Mouse (Mus musculus) urinary bladder, adult 2 months (tissue): ENCODE results near the gene Unc13b. TPM values are rescaled to one million over a fixed set of nuclear protein-coding genes. Genes with fewer than 3 reads are reported as not detected.

Experiments used
- DNase-seq: peaks from one replicate; pipeline ENCODE4 v3.0.0; 2022; ENCODE audit warnings: low spot score
- polyA plus RNA-seq: library from polyadenylated mRNA; depleted of rRNA; stranded (reverse); fragments of >200 nt; gene quantifications from 2 replicates; pipeline ENCODE4 v1.2.3, GENCODE M21; 2012; rRNA removed

The Unc13b gene
- polyA plus RNA-seq: 9.9 and 11.2 TPM in 2 replicates

DNA sequence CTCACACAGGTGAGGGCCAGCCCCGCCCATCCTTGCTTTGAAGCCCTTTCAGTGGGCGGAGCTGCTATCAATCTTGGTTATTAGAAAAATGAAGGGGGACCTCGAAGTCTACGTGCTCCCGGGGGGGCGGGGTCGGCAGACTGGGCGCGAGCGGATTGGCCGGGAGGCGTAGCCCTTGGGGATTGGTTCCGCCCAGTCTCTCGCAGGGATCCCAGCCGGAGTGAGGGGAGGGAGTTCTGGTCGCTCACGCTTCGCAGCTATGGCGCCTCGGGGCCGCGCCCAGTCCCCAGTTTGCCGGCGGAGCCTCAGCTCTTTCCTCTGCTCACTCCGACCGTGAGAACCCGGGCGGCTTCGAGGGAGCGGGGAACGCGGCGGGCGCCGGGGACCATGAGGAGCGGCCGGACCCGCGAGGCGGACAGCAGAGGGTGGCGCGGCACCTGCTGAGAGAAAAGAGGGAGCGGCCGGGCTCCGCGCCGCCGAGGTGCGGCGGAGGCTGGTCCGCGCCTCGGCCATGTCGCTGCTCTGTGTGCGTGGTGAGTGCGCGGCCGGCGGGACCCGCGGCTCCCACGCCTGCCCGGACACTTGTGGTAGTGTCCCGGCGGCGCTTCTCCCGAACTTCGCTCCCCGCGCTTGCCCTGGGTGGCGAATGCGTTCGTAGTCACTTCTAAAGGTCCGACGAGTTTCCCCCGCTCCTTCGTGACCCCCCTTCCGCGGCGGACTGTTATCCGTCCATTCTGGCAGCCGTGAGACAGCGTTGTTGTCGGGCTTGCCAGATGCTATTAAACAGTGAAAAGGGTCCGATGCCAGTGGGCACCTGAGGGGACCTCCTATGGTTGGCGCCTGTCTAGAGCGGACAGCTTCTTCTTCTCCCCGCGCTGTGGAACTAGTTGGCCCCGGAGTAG is at the start of gene Unc13b:
Unc13b (plus strand) TSS at position 201 of the 902 bp plus-strand sequence.
- DNase-seq: peak; percentile 74

- peak; percentile 66 for DNase-seq
Observed at GRCm38 (mm10) chr4:43010161-43011038, 48.4 kb upstream of the Unc13b start, which contains the start of gene Fancg. Gene Fancg (minus strand): TSS chr4:43010506.

DNA sequence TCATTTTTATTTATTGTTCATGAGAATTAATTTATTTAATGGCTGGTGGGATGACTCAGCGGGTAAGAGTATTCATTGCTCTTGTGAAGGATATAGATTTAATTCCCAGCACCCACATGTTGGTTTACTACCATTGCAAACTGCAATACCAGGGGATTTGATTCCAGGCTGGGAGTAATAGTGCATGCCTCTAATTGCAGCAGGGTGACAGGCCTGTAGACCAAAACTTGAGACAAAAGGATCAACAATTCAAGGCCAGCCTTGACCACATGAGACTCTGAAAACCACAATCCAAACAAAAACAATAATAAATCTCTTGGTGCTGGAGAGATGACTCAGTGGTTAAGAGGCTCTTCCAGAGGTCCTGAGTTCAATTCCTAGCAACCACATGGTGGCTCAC is 46.7 kb upstream of the Unc13b start:
- DNase-seq: no peak

DNA sequence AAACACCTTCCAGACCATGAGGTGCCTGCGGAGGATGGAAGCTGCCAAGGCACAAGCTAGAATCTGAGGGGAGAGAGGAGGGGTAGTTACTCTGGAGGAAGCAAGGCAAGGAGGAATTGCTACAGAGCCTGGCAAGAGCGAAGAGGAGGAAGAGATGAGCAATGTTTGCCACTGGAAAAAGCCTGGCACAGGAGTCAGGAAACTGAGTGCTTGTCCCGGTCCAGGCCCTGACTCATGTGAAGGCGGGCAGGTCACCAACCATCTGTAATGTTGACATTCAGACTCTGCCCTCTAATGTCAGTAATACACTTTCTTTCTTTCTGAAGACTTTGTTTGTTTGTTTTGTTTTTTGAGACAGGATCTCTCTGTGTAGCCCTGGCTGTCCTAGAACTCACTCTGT is 40.6 kb upstream of the Unc13b start:
- DNase-seq: no peak

DNA sequence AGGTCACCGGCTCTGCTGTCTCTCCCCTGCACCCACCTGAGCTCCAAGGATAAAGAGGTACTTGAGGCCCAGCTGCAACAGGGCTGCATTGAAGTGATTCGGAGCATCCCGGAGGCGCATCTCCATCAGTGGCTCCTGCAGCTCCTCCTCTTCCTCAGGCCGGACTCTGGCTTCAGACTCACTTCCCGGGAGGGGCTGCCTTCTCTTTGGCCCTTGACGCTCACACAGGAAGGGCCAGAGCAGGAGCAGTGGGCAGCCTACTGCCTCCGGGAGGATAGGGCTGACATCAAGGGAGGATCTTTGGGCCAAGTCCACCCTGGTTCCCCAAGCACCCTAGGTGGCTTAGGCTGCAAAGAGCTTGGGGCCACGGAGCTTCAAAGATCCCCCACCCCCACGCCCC is 39.6 kb upstream of the Unc13b start:
- DNase-seq: no peak

DNA sequence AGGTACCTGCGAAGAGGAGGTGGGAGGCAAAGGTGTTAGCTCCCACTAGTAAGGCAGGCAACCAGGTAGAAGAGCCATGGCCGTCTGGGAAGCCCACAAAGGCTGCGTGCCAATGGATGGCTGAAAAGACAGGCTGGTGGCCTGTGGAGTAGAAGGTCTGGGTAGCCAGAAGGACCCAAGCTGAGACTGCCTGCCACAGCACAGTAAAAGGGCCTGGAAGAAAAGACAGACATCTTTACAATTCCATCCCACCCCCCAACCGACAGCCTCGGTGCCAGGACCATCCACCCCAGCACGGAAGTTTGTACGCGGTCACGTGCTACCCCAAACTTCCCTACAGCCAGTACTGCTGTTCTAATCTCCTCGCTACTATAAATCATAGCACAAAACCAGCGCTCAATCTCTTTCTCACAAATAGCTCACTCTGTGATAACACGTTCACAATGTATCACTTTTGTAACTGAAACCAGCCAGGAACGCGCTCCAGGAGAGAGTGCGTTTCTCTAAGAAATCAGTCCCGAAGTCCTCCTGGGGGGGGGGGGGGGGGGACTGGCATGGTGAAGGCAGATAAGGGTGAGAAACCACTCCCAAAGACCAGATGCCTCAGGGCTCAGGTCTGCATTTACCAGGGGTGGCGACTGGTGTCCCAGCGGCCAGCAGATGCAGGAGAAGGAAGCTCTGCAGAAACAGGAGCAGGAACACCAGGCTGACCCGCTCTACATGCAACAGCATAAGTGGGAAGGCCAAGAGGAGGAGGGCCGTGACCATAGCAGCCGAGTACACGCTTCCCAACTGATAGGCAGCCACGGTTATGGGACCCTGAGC is 38.9 kb upstream of the Unc13b start:
- DNase-seq: no peak

- DNase-seq: no peak
Observed at GRCm38 (mm10) chr4:43020876-43021275, 37.9 kb upstream of the Unc13b start.

DNA sequence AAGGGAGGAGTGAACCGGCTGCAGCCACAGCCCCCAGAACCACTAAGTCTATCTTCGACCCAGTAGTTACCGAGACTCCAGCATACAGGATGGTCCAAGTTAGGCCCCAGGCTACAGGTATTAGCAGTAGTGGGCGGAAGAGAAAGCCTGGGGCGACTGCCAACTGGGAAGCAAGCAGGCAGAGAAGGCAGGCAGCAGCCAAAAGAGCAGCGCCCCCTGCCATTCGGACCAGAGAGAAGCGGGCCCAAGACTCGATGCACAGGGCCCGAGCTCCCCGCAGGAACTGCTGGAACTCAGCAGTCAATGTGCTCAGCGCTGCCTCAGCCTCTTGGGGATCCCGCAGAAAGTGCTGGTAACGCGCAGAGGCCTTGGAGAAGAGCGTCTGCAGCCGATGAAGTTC is 37.4 kb upstream of the Unc13b start:
- no peak for DNase-seq

DNA sequence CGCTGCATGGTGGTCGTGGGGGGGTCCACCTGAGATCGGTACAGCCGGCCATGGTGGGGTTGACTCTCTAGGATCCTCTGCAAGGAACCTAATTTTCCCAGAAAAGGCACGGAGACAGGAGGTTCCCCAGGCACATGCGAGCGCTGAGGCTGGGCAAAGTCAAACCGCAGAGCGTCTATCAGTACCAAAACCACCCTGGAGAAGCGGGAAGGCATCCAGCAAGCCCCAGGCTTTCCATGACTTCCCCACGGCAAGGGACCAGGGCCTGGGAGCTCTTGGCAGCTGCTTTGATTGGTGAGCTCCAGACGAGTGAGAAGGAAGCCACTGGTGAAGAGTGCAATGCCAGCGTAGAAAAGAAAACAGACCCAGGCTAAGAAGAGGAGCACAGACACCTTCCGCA is 34.1 kb upstream of the Unc13b start:
- no peak for DNase-seq

GRCm38 (mm10) chr4:43025084-43025960 is 33.4 kb upstream of the Unc13b start, which contains the start of gene Pigo:
Gene Pigo (minus strand): TSS chr4:43025819.
- peak; percentile 92 for DNase-seq

DNA sequence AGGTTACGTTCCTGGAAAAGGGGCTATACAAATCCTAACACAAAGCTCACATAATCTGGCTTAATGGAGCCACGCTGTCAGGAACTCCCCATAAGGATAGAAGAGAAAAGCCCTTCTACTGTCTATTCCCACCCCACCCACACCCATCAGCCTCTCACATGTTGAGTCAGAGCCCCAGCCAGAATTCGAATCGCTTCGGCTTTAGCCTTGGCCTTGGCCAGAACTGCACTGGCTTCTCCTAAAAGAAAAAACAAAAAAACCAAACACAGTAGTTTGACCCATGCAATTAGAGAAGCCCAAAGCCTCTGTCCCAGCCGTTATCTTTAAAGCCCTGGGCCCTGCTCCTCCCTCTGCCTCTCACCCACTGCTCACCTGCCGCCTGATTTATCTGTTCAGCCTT is 29.6 kb upstream of the Unc13b start:
- DNase-seq: no peak

DNA sequence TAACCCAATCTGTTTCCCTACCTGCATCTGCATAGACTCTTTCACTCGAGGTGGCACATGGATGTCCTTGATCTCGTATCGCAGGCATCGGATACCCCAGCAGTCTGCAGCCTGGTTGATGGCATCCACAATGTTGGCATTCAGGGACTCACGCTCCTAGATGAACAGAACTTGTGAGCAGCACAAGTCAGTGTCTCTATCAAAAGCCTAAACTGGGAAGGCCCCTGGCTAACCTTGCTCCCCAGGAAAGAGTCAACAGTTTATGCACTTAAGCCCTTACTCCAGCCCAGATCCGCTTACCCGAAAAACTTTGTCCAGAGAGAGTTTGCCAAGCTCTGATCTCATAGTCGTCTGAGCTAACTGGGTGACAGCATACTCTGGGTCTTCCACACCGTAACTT is 29.0 kb upstream of the Unc13b start:
- DNase-seq: no peak

DNA sequence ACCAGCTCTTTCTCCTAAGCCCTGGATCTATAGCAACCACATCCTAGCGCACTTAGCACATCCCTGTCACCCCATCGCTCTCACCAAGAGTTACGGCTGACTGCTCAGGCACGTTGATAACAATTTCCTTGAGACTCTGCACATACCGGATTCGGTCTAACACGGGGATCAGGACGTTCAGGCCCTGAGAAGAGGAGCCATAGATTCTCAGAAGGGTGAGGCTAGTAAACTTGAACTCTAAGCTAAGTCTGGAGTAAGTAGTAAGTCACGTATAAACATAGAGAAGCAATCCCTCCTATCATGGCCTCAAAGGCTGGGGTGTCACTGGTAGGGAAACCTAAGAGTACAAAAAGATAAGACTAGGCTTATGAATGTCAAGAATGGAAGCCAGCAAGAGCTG is 28.4 kb upstream of the Unc13b start:
- DNase-seq: no peak

DNA sequence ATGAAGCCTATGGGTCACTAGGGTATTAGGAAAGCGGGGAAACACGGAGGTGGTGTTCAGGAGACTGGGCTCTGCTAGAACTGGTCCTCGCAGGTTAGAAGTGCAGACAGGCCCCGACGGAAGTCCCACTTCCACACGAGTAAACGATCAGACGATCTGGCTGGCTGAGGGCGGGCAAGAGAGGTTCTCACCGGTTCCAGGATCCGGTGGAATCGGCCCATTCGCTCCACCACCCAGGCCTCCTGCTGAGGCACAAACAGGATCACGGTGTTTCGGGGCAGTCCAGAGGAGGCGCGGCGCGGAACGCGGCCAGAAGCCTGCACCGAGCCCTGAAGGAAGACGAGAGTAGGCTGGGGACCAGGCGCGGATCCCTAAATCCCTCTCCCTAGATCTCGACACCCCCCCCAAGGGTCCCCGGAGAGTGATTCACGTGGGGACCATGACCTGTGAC is 27.9 kb upstream of the Unc13b start:
- no peak for DNase-seq

GRCm38 (mm10) chr4:43031237-43031995 is 27.3 kb upstream of the Unc13b start, which contains the start of gene Stoml2:
Gene Stoml2 (minus strand): TSS chr4:43031710.
- DNase-seq: peak; percentile 78

GRCm38 (mm10) chr4:43032501-43032900 is 26.3 kb upstream of the Unc13b start:
- no peak for DNase-seq

DNA sequence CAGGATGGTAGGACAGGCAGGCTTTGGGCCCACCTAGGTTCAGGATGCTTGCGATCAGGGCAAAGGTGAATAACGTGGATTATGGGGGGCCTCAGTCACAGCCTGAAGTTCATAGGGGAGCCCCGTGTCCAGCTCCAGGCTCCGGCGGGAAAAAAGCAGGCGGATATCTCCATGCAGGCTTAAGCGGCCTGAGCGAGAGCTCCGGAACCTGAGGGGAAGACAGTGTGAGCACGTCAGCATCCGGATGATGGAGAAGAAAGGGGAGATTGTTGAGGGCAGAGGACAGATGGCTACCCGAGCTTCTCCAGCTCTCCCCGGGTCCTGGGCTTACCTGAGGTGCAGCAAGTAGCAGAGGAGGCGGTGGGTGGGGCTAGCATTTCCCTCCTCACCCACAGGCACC is 25.3 kb upstream of the Unc13b start:
- DNase-seq: no peak

DNA sequence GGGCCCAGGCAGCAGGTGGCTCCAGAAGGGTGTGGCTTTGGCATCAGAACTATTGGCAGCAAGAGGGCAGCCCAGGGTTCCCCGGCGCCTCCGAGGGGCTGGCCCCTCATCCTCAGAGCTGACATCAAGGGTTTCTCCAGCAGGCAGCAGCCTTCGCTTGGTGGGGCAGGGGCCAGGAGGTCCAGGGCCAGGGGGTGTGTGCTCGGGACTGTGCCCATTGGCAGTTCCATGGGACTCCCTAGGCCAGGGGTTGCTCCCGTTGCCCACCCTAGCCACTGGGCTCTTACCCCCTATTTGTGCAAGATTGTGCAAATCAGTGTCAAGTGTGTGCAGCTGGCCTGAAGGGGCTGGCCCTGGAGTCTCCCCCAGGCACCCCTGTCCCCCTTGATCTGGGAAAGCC is 22.9 kb upstream of the Unc13b start:
- DNase-seq: no peak

DNA sequence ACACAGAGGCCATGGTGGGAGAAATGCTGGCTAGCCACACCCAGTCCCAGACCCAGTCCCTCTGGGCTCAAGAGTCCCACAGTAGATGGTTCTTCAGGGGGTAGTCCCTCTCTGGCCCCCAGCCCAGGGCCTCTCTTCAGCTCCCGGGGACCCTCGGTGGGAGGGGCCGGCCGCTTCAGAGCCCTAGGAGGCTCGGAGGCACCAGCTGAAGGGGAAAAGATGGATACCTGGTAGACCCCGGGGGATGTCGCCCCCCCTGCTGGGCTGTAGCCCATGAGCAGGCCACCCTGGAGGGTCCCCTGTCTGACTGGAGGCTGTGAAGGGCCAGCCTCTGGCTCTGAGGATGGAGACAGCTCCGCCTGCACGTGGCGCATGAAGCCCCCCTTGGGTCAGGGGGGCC is 22.4 kb upstream of the Unc13b start:
- no peak for DNase-seq
